Mouse (Mus musculus): ENCODE results near the gene Actg1. TPM values are rescaled to one million over a fixed set of nuclear protein-coding genes. Genes with fewer than 3 reads are reported as not detected.

Gene Actg1
- polyA plus RNA-seq, 1 experiment from 2014 or later = 463 TPM

DNA sequence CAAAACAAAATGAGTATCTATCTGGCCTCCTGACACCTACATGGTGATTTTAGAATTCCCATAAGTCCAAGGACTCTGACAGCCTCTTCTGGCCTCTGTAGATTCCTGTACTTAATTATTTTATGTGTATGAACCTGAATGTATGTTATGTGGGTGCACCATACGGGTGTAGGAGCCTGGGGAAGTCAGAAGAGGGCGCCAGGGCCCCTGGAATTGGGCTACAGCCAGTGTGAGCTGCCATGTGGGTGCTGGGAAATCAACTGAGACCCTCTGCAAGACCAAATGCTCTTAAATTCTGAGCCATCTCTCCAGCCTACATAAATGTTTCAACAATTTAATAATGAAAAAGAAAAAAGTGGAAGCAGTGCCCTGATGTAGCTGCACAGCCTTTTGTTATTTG, 10.9 kb downstream of the Actg1 start:
- ATAC-seq = no peak
- Histone ChIP-seq H3K27ac (ENCODE audit: low read depth) (no peak overlapping the region), H3K36me3 (replicated peaks; ENCODE audit: insufficient read depth, low read length) (no peaks in the 10 kb centered on the region), H3K4me3 (ENCODE audit: low read depth, low read length) (no peak overlapping the region), H3K4me2 (ENCODE audit: low read depth, low read length) (no peak overlapping the region), H3K27me3 (ENCODE audit: insufficient read depth, low read length) (no peaks in the 10 kb centered on the region), H3K9me3 (ENCODE audit: low read length) (no peaks in the 10 kb centered on the region), H3K9ac (replicated peaks) (no peak overlapping the region), H3K4me1 (ENCODE audit: insufficient read depth) (peaks cover 6% of the 10 kb centered on the region; the same call in 1 of the 2 replicates)
- WGBS (ENCODE audit: insufficient replicate concordance) = 49% methylated on average over 2 of the region's 2 CpGs
- DNase-seq = peak; percentile 13
- TF ChIP-seq CTCF (IDR thresholded peaks at IDR 0.05; ENCODE audit: low read depth) = peak; percentile 36
- no peak for TF ChIP-seq EP300 (IDR thresholded peaks at IDR 0.05; ENCODE audit: low read depth)

GRCm38 (mm10) chr11:120335431-120336021, 12.8 kb downstream of the Actg1 start:
- 74% methylated on average over 6 of the region's 6 CpGs for WGBS (ENCODE audit: insufficient replicate concordance)
- Histone ChIP-seq H3K27ac (ENCODE audit: low read depth) (no peak overlapping the region), H3K4me2 (ENCODE audit: low read depth, low read length) (no peak overlapping the region), H3K9me3 (ENCODE audit: low read length) (no peaks in the 10 kb centered on the region), H3K9ac (replicated peaks) (no peak overlapping the region), H3K36me3 (replicated peaks; ENCODE audit: insufficient read depth, low read length) (no peaks in the 10 kb centered on the region), H3K27me3 (ENCODE audit: insufficient read depth, low read length) (no peaks in the 10 kb centered on the region), H3K4me3 (ENCODE audit: low read depth, low read length) (no peak overlapping the region), H3K4me1 (ENCODE audit: insufficient read depth) (peaks cover 6% of the 10 kb centered on the region; the same call in 1 of the 2 replicates)
- DNase-seq (no peak), ATAC-seq (no peak)
- no peak for TF ChIP-seq EP300 (IDR thresholded peaks at IDR 0.05; ENCODE audit: low read depth)

DNA sequence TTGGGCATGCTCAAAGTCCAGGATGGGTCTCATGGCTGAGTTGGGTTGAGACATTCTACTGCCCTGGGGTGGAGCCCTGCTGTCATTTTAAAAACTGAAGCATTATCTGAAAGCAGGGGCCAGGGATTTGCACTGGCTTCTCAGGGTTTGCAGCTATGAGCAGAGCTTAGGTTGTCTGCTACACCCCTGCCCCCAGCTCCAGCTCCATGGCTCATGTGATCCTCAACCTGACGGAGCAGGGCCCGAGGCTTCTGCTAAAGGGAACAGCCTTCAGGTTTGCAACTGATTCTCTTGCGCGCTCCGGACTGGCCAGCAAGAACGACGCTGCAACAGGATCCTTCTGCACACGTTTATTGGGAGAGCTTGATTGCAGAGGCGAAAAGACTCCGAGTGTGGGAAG, 28.2 kb downstream of the Actg1 start:
- no peak overlapping the region for H3K9ac ChIP-seq (replicated peaks)
- H3K9me3 ChIP-seq (ENCODE audit: low read length) = no peaks in the 10 kb centered on the region
- ATAC-seq = no peak
- no peak overlapping the region for H3K4me2 ChIP-seq (ENCODE audit: low read depth, low read length)
- H3K27ac ChIP-seq (ENCODE audit: low read depth) = no peak overlapping the region
- H3K36me3 ChIP-seq (replicated peaks; ENCODE audit: insufficient read depth, low read length) = no peaks in the 10 kb centered on the region
- TF ChIP-seq CTCF (IDR thresholded peaks at IDR 0.05; ENCODE audit: low read depth) (no peak), EP300 (IDR thresholded peaks at IDR 0.05; ENCODE audit: low read depth) (no peak)
- no peaks in the 10 kb centered on the region for H3K27me3 ChIP-seq (ENCODE audit: insufficient read depth, low read length)
- DNase-seq = no peak
- no peak overlapping the region for H3K4me3 ChIP-seq (ENCODE audit: low read depth, low read length)
- WGBS (ENCODE audit: insufficient replicate concordance) = 93% methylated on average over 10 of the region's 10 CpGs
- peaks cover 13% of the 10 kb centered on the region for H3K4me1 ChIP-seq (ENCODE audit: insufficient read depth)

- Histone ChIP-seq H3K4me2 (ENCODE audit: low read depth, low read length) (no peak overlapping the region), H3K27me3 (ENCODE audit: insufficient read depth, low read length) (no peaks in the 10 kb centered on the region), H3K9ac (replicated peaks) (no peak overlapping the region), H3K4me3 (ENCODE audit: low read depth, low read length) (no peak overlapping the region), H3K27ac (ENCODE audit: low read depth) (no peak overlapping the region), H3K4me1 (ENCODE audit: insufficient read depth) (peaks cover 17% of the 10 kb centered on the region), H3K36me3 (replicated peaks; ENCODE audit: insufficient read depth, low read length) (no peaks in the 10 kb centered on the region), H3K9me3 (ENCODE audit: low read length) (no peaks in the 10 kb centered on the region)
- no peak for TF ChIP-seq EP300 (IDR thresholded peaks at IDR 0.05; ENCODE audit: low read depth)
- TF ChIP-seq CTCF (IDR thresholded peaks at IDR 0.05; ENCODE audit: low read depth) = no peak
- no peak for ATAC-seq
- peak; percentile 9 for DNase-seq
- WGBS (ENCODE audit: insufficient replicate concordance) = 84% methylated on average over 5 of the region's 5 CpGs
Measured at GRCm38 (mm10) chr11:120319310-120319709, 29.0 kb downstream of the Actg1 start.

- H3K4me3 ChIP-seq (ENCODE audit: low read depth, low read length) = no peak overlapping the region
- DNase-seq (peak; percentile 11), ATAC-seq (no peak)
- no peaks in the 10 kb centered on the region for H3K27me3 ChIP-seq (ENCODE audit: insufficient read depth, low read length)
- H3K9ac ChIP-seq (replicated peaks) = peak overlapping the region; percentile 55; the same call in 1 of the 2 replicates
- peak overlapping the region; percentile 76 for H3K27ac ChIP-seq (ENCODE audit: low read depth)
- 56% methylated on average over 7 of the region's 7 CpGs for WGBS (ENCODE audit: insufficient replicate concordance)
- H3K4me2 ChIP-seq (ENCODE audit: low read depth, low read length) = peak overlapping the region; percentile 78
- H3K4me1 ChIP-seq (ENCODE audit: insufficient read depth) = peaks cover 17% of the 10 kb centered on the region
- no peaks in the 10 kb centered on the region for H3K36me3 ChIP-seq (replicated peaks; ENCODE audit: insufficient read depth, low read length)
- TF ChIP-seq EP300 (IDR thresholded peaks at IDR 0.05; ENCODE audit: low read depth) (no peak), CTCF (IDR thresholded peaks at IDR 0.05; ENCODE audit: low read depth) (no peak)
- no peaks in the 10 kb centered on the region for H3K9me3 ChIP-seq (ENCODE audit: low read length)
Measured at GRCm38 (mm10) chr11:120317456-120317855, 30.9 kb downstream of the Actg1 start.

GRCm38 (mm10) chr11:120316690-120317254, 31.6 kb downstream of the Actg1 start:
- ATAC-seq = peak; percentile 26

More at GRCm38 (mm10) chr11:120316690-120317254, 31.6 kb downstream of the Actg1 start:
- WGBS (ENCODE audit: insufficient replicate concordance) = 13% methylated on average over 13 of the region's 13 CpGs
- Histone ChIP-seq H3K4me1 (ENCODE audit: insufficient read depth) (peaks cover 17% of the 10 kb centered on the region), H3K4me3 (ENCODE audit: low read depth, low read length) (peak overlapping the region; percentile 47), H3K4me2 (ENCODE audit: low read depth, low read length) (peak overlapping the region; percentile 78), H3K27me3 (ENCODE audit: insufficient read depth, low read length) (no peaks in the 10 kb centered on the region), H3K27ac (ENCODE audit: low read depth) (peak overlapping the region; percentile 76), H3K36me3 (replicated peaks; ENCODE audit: insufficient read depth, low read length) (no peaks in the 10 kb centered on the region), H3K9me3 (ENCODE audit: low read length) (no peaks in the 10 kb centered on the region), H3K9ac (replicated peaks) (peak overlapping the region; percentile 55)
- TF ChIP-seq CTCF (IDR thresholded peaks at IDR 0.05; ENCODE audit: low read depth) (no peak), EP300 (IDR thresholded peaks at IDR 0.05; ENCODE audit: low read depth) (no peak)
- DNase-seq = peak; percentile 33
